Mouse (Mus musculus) kidney, embryonic 14.5 days (tissue): ENCODE results near the gene Gbx2. TPM values are rescaled to one million over a fixed set of nuclear protein-coding genes. Genes with fewer than 3 reads are reported as not detected.

Experiments used
- ATAC-seq: fragments of 200-750 bp; cut with Nextera tagmentation; 2 replicates; pipeline ENCODE4 v1.8.0; 2017; ENCODE audit warnings: moderate number of reproducible peaks, mild to moderate bottlenecking, moderate TSS enrichment, moderate library complexity; ENCODE audit not compliant: low FRiP score, low TSS enrichment
- H3K27ac ChIP-seq: fragments of 300-500 bp; sonication (generic); 2 replicates; pipeline ENCODE4 v1.5.1; 2014; ENCODE audit warnings: low read depth, mild to moderate bottlenecking, low read length, moderate library complexity, mixed read lengths
- H3K27me3 ChIP-seq: fragments of 300-500 bp; sonication (generic); 2 replicates; pipeline ENCODE4 v1.6.1; 2014; ENCODE audit warnings: mild to moderate bottlenecking, low read length; ENCODE audit not compliant: control insufficient read depth, insufficient read depth
- H3K36me3 ChIP-seq: fragments of 300-500 bp; sonication (generic); 2 replicates; pipeline ENCODE4 v1.6.1; 2014; ENCODE audit warnings: low read length, mixed read lengths; ENCODE audit not compliant: control insufficient read depth, insufficient read depth
- H3K4me1 ChIP-seq: fragments of 300-500 bp; sonication (generic); 2 replicates; pipeline ENCODE4 v1.6.1; 2014; ENCODE audit warnings: low read length, mixed read lengths; ENCODE audit not compliant: control insufficient read depth, insufficient read depth
- H3K4me2 ChIP-seq: fragments of 300-500 bp; sonication (generic); replicated peaks from 2 replicates; pipeline ENCODE4 v1.6.1; 2014; ENCODE audit warnings: low read depth, mild to moderate bottlenecking, low read length
- H3K4me3 ChIP-seq: fragments of 300-500 bp; sonication (generic); 2 replicates; pipeline ENCODE4 v1.5.1; 2014; ENCODE audit warnings: mild to moderate bottlenecking, low read length
- H3K9ac ChIP-seq: fragments of 300-500 bp; sonication (generic); 2 replicates; pipeline ENCODE4 v1.6.1; 2014; ENCODE audit warnings: low read depth, mild to moderate bottlenecking, low read length, moderate library complexity
- H3K9me3 ChIP-seq: fragments of 300-500 bp; sonication (generic); 2 replicates; pipeline ENCODE4 v1.6.1; 2016; ENCODE audit warnings: low read length; ENCODE audit not compliant: control insufficient read depth
- whole genome bisulfite sequencing: fragments of 180-500 bp; shearing (Covaris S2); extraction: QIAGEN DNeasy Blood & Tissue Kit; methylation state at CpG from one replicate; pipeline ENCODE4 v1.1.7; 2014; 5-methylcytosine and 5-hydroxymethylcytosine counted together
- polyA plus RNA-seq: library from polyadenylated mRNA; unstranded; fragments of >200 nt; fragmentation: Nextera tagmentation; extraction: Ambion mirVana; gene quantifications from 2 replicates; pipeline ENCODE4 v1.2.1, GENCODE M21; 2014

Gene Gbx2
- polyA plus RNA-seq, 1 experiment from 2014 or later = 0.18 TPM

DNA sequence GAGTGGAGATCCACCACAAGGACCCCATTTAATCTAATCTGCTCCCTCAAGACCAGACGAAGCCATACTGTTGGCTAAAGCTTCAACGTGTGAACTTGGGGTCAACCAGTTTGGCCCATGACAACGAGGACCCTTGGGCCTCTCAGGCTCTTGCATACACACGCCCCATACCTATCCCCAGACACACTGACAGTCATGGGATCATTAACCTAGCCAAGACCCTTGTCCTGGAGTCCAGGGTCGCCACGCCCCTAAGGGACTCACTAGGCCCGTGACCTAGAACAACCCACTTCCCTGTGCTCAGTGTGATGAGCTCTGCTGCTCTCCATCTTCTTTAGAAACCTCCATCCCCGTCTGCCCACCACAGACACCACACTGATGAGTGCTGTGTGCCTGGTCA lies 46.6 kb downstream of the Gbx2 start:
- Histone ChIP-seq H3K4me3 (no peak overlapping the region), H3K4me1 (peaks cover 21% of the 10 kb centered on the region; the same call in 1 of the 2 replicates), H3K4me2 (no peak overlapping the region), H3K9me3 (no peaks in the 10 kb centered on the region), H3K36me3 (peaks cover 9% of the 10 kb centered on the region; the same call in 1 of the 2 replicates), H3K9ac (no peak overlapping the region), H3K27ac (no peak overlapping the region), H3K27me3 (peaks cover 3% of the 10 kb centered on the region; the same call in 1 of the 2 replicates)
- ATAC-seq = no peak
- 57% methylated on average over 8 of the region's 8 CpGs for WGBS

DNA sequence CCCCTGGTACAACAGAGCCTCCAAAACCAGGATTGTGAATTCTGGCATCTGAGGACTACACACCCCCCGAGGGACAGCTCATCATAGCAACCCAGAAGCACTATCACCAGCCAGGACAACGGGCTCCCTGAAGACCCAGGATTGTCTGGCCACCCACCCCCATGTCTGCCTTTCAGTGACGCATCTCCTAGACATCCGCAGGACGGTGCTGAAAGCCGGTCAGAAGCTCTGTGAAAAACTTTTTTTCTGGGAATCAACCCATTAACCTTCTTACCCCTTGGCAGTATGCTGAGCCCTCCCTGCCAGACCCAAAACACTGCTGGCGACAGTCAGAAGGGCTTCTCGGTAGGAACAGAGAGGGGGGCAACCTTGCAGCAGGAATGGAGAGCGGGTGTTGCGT lies 50.1 kb downstream of the Gbx2 start:
- H3K9me3 ChIP-seq = no peaks in the 10 kb centered on the region
- WGBS = 50% methylated on average over 10 of the region's 10 CpGs
- H3K4me1 ChIP-seq = peaks cover 24% of the 10 kb centered on the region; the same call in 1 of the 2 replicates
- no peak for ATAC-seq
- no peak overlapping the region for H3K27ac ChIP-seq
- no peaks in the 10 kb centered on the region for H3K36me3 ChIP-seq
- H3K9ac ChIP-seq = no peak overlapping the region
- no peak overlapping the region for H3K4me3 ChIP-seq
- no peaks in the 10 kb centered on the region; the same call in 1 of the 2 replicates for H3K27me3 ChIP-seq
- H3K4me2 ChIP-seq = no peak overlapping the region

DNA sequence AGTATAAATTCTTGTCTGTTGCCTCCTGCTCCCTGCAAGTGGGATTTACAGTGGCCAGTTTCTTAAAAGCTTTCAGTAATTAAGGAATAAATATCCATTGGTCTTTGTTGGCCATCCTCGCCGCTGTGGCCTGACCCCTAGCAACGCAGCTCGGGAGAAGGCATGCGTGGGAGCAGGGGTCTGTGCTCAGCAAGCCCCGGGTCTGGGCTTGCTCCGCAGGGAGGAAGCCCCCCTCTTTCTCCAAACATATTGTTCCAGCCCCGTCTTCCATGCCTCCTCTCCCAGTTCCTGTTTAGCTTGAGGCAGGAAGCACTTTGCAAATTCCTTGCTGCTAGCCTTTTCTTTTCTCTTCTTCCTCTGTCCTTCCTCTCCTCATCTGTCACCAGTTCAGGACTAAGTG lies 50.8 kb downstream of the Gbx2 start:
- Histone ChIP-seq H3K4me3 (no peak overlapping the region), H3K9ac (no peak overlapping the region), H3K36me3 (no peaks in the 10 kb centered on the region), H3K27ac (no peak overlapping the region), H3K4me2 (no peak overlapping the region), H3K9me3 (no peaks in the 10 kb centered on the region), H3K27me3 (no peaks in the 10 kb centered on the region; the same call in 1 of the 2 replicates), H3K4me1 (peaks cover 17% of the 10 kb centered on the region; the same call in 1 of the 2 replicates)
- 6% methylated on average over 8 of the region's 8 CpGs for WGBS
- ATAC-seq = no peak

DNA sequence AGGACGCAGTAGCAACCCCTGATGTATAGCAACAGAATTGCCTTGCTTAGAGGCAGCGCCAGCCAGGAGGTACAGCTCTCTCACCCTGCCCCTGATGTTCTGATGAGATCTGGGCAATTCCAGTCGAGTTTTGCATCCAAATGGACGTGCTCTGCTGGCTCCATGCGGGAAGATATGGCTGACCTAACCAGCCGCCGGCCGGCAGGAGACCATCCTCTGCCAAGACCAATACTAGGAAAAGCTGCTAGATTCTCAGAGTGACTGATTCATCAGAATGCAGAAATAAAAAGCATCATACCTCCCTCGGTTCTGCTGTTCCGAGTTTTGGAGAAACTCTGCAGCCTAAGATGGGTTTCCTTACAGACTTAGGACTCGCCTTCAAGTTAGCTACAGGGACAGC lies 52.5 kb downstream of the Gbx2 start:
- Histone ChIP-seq H3K36me3 (no peaks in the 10 kb centered on the region), H3K9me3 (no peaks in the 10 kb centered on the region), H3K4me1 (peaks cover 11% of the 10 kb centered on the region; the same call in 1 of the 2 replicates), H3K9ac (no peak overlapping the region), H3K27ac (no peak overlapping the region), H3K4me3 (no peak overlapping the region), H3K27me3 (no peaks in the 10 kb centered on the region; the same call in 1 of the 2 replicates), H3K4me2 (no peak overlapping the region)
- ATAC-seq = no peak
- WGBS = 74% methylated on average over 11 of the region's 11 CpGs

Other genes starting within 250 kb of the Gbx2 start
- gene Asb18, start 83.5 kb upstream of the Gbx2 start, polyA plus RNA-seq = not detected in 2 replicates
- 0.27 and 0.31 TPM in 2 replicates for gene Iqca, start 222.2 kb upstream of the Gbx2 start, polyA plus RNA-seq